Mouse (Mus musculus): Measurements from ENCODE around the gene D11Wsu47e. TPM values are rescaled to one million over a fixed set of nuclear protein-coding genes. Genes with fewer than 3 reads are reported as not detected.

The D11Wsu47e gene
- polyA plus RNA-seq, 1 experiment from 2014 or later: 23.3 TPM

- H3K27ac ChIP-seq (ENCODE audit: low read depth, low read length): no peak overlapping the region
Observed at GRCm38 (mm10) chr11:113742998-113743397, 58.8 kb downstream of the D11Wsu47e start.

More at GRCm38 (mm10) chr11:113742998-113743397, 58.8 kb downstream of the D11Wsu47e start:
- Histone ChIP-seq H3K4me1 (ENCODE audit: control insufficient read depth, insufficient read depth, low read length) (peaks cover 7% of the 10 kb centered on the region), H3K4me3 (ENCODE audit: low read depth, low read length) (no peak overlapping the region), H3K9ac (ENCODE audit: low read length) (no peak overlapping the region), H3K36me3 (ENCODE audit: control insufficient read depth, insufficient read depth, low read length) (peaks cover 11% of the 10 kb centered on the region; the same call in 1 of the 2 replicates), H3K4me2 (no peak overlapping the region), H3K9me3 (ENCODE audit: control insufficient read depth, low read length) (no peaks in the 10 kb centered on the region), H3K27me3 (ENCODE audit: control insufficient read depth, insufficient read depth, low read length) (no peaks in the 10 kb centered on the region)
- 88% methylated on average over 1 of the region's 1 CpGs for WGBS
- DNase-seq (ENCODE audit: low spot score, missing footprints) (no peak), ATAC-seq (ENCODE audit: low FRiP score) (no peak)

Other genes starting within 250 kb of the D11Wsu47e start
- 12.4 and 12.6 TPM in 2 replicates for gene Sstr2, start 65.1 kb upstream of the D11Wsu47e start, polyA plus RNA-seq (2014; fragmentation: Nextera tagmentation; extraction: Ambion mirVana)
- 30.0 and 30.1 TPM in 2 replicates for gene Cog1, start 35.2 kb upstream of the D11Wsu47e start, polyA plus RNA-seq (2014; fragmentation: Nextera tagmentation; extraction: Ambion mirVana)
- gene Slc39a11, start 34.3 kb upstream of the D11Wsu47e start, polyA plus RNA-seq (2014; fragmentation: Nextera tagmentation; extraction: Ambion mirVana): 17.7 and 17.8 TPM in 2 replicates
- 50.9 and 54.6 TPM in 2 replicates for gene Fam104a, start 257 bp upstream of the D11Wsu47e start, polyA plus RNA-seq (2014; fragmentation: Nextera tagmentation; extraction: Ambion mirVana)
- gene Cpsf4l, start 25.6 kb downstream of the D11Wsu47e start, polyA plus RNA-seq (2014; fragmentation: Nextera tagmentation; extraction: Ambion mirVana): 0.30 and 0.57 TPM in 2 replicates
- gene Cdc42ep4, start 67.5 kb downstream of the D11Wsu47e start, polyA plus RNA-seq (2014; fragmentation: Nextera tagmentation; extraction: Ambion mirVana): 54.6 and 60.4 TPM in 2 replicates